Mouse (Mus musculus) small intestine, adult 2 months (tissue): Measurements from ENCODE around the gene Disp3.

Source experiments
- CTCF ChIP-seq: fragments of 200-500 bp; IDR thresholded peaks from 2 replicates; pipeline ENCODE4 v1.5.1; 2012; ENCODE audit warnings: low read depth, mild to moderate bottlenecking, control low read depth, inconsistent platforms, low read length, moderate library complexity, mixed read lengths; ENCODE audit not compliant: insufficient replicate concordance, insufficient read length; ENCODE audit errors: extremely low read depth
- POLR2A ChIP-seq: fragments of 200-500 bp; IDR thresholded peaks from 2 replicates; pipeline ENCODE4 v1.6.1; 2012; ENCODE audit warnings: low read depth, mild to moderate bottlenecking, control low read depth, inconsistent platforms, low read length, moderate library complexity

- TF ChIP-seq POLR2A (no peak), CTCF (no peak)
Measured at GRCm38 (mm10) chr4:148286226-148287031, 1.3 kb downstream of the Disp3 start.
